Mouse (Mus musculus) olfactory bulb, adult 2 months (tissue): ENCODE measurements around the gene Sstr2.

Experiments used
- CTCF ChIP-seq: fragments of 200-500 bp; IDR thresholded peaks from 2 replicates; pipeline ENCODE4 v1.5.1; 2012; ENCODE audit warnings: low read depth, mild to moderate bottlenecking, low read length, moderate library complexity; ENCODE audit not compliant: insufficient read depth
- POLR2A ChIP-seq: fragments of 200-500 bp; IDR thresholded peaks from 2 replicates; pipeline ENCODE4 v1.6.1; 2012; ENCODE audit warnings: mild to moderate bottlenecking, low read depth, low read length, moderate library complexity; ENCODE audit not compliant: insufficient read depth

DNA sequence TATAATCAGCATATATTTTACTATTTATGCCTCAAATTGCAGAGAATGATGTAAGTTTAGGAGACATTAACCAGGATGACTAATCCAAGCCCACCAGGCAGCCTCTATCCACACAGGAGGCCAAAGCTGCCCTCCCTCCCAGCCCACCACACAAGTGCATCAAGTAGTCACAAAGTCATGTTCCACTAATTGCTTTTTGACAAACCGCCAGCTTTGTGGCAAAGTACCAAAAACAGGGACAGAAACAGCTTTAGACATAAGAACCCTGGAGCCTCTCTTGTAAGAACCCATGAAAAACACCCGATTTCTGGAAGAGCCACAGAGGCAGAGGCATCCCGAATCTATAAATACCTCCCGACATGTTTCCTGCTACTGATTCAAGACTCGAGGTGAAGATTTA lies 8.9 kb upstream of the Sstr2 start:
- TF ChIP-seq CTCF (no peak), POLR2A (no peak)
